Mouse (Mus musculus): ENCODE measurements at regions not wholly inside any gene's neighbourhood (a gene's known extent, or its start where the extent isn't known, plus 50 kb on each side); places are given as distances from the start of the nearest gene placed in this dataset.
A peak's percentile ranks its signal among the peaks of the same experiment; 100 is the strongest.

GRCm38 (mm10) chr2:84265002-84265401 is 160.2 kb downstream of the Calcrl start:
- no peak for DNase-seq (ENCODE audit: low spot score in 2 of 2)

GRCm38 (mm10) chr2:84266158-84266557 is 159.1 kb downstream of the Calcrl start:
- DNase-seq (ENCODE audit: low spot score in 2 of 2): no peak

GRCm38 (mm10) chr2:84266883-84267554 is 158.2 kb downstream of the Calcrl start:
- DNase-seq (ENCODE audit: low spot score in 2 of 2): peak; percentile 10 to 39

DNA sequence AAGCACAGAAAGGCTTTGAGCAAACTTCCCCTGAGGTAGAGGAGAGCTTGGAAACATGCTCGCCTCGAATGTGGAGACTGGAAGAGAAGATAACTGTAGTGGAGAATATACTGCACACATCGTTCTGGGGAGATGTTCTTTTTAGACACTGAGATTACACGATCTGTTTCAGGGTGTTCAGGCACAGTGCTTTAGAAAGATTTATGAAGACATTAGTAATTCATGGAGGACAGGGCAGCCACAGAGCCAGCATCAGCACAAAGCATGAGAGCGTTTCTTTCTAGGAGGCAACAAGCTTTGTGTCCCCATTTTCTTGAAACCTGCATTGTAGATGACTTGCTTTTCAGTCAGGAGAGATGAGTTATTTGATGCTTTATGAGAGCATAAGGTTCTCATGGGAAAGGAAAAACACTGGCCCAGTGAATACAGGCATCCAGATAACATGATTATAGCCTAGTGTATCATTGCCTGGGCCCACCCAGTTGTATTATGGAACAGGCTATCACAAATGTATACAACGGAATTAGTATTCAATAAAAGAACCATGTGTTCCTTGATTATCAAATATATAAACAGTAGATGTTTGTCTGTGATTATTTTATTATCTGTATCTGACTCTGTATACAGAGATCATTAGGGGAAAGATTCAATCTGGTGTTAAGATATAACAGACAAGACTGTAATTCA is 151.0 kb downstream of the Calcrl start:
- no peak for DNase-seq (ENCODE audit: low spot score in 2 of 2)

DNA sequence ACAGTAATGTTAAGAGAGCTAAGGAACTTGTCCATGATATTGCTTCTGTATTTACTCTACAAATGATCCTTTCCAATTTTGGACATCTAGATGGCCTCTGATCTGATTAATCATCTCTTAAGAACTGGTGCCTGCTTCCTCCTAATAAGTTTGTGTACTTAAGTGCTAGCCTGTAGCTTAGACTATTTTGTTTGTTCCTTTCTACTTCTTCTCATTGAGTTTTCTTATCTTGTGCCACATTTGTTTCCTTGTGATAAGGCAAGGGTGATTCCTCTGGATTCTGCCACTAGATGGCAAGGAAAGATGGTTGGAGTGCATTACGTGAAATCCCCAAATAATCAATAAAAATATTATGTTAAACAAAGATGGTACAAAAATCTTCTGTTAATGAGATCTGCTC is 148.0 kb downstream of the Calcrl start:
- DNase-seq (ENCODE audit: low spot score in 2 of 2): no peak

All from heart, adult 9 months (tissue).